Mouse (Mus musculus) liver, embryonic 13.5 days (tissue): ENCODE results near the gene Psg17. TPM values are rescaled to one million over a fixed set of nuclear protein-coding genes. Genes with fewer than 3 reads are reported as not detected.
A peak's percentile ranks its signal among the peaks of the same experiment; 100 is the strongest.
"Not testable (repeated sequence)": the region's sequence is repeated elsewhere in the genome, so short reads cannot be mapped to it uniquely, and the experiment has no call there.

Source experiments
- ATAC-seq: fragments of 200-750 bp; cut with Nextera tagmentation; 2 replicates; pipeline ENCODE4 v1.8.0; 2017; ENCODE audit warnings: low read depth, mild to moderate bottlenecking, moderate number of reproducible peaks, moderate library complexity
- DNase-seq: peaks from one replicate; pipeline ENCODE4 v3.0.0; 2022
- H3K27ac ChIP-seq: fragments of 300-500 bp; sonication (generic); 2 replicates; pipeline ENCODE4 v1.5.1; 2015; ENCODE audit warnings: moderate library complexity, mild to moderate bottlenecking, inconsistent platforms
- H3K27me3 ChIP-seq: fragments of 300-500 bp; sonication (generic); 2 replicates; pipeline ENCODE4 v1.6.1; 2015; ENCODE audit warnings: mild to moderate bottlenecking, inconsistent platforms
- H3K36me3 ChIP-seq: fragments of 300-500 bp; sonication (generic); 2 replicates; pipeline ENCODE4 v1.6.1; 2015; ENCODE audit warnings: mild to moderate bottlenecking, inconsistent platforms
- H3K4me1 ChIP-seq: fragments of 300-500 bp; sonication (generic); replicated peaks from 2 replicates; pipeline ENCODE4 v1.6.1; 2015; ENCODE audit warnings: inconsistent platforms
- H3K4me2 ChIP-seq: fragments of 300-500 bp; sonication (generic); 2 replicates; pipeline ENCODE4 v1.6.1; 2015; ENCODE audit warnings: inconsistent platforms, mild to moderate bottlenecking, moderate library complexity
- H3K4me3 ChIP-seq: fragments of 300-500 bp; sonication (generic); replicated peaks from 2 replicates; pipeline ENCODE4 v1.5.1; 2015; ENCODE audit warnings: mild to moderate bottlenecking, inconsistent platforms
- H3K9ac ChIP-seq: fragments of 300-500 bp; sonication (generic); 2 replicates; pipeline ENCODE4 v1.6.1; 2015; ENCODE audit warnings: mild to moderate bottlenecking, inconsistent platforms
- H3K9me3 ChIP-seq: fragments of 300-500 bp; sonication (generic); replicated peaks from 2 replicates; pipeline ENCODE4 v1.6.1; 2016; ENCODE audit warnings: inconsistent platforms
- WGBS: fragments of 180-500 bp; shearing (Covaris S2); methylation state at CpG from one replicate; pipeline ENCODE4 v1.1.7; 2015; ENCODE audit not compliant: insufficient replicate concordance; 5-methylcytosine and 5-hydroxymethylcytosine counted together
- polyA plus RNA-seq: library from polyadenylated mRNA; unstranded; fragments of >200 nt; fragmentation: Nextera tagmentation; extraction: Ambion mirVana; gene quantifications from 2 replicates; pipeline ENCODE4 v1.2.1, GENCODE M21; 2015

Gene Psg17
- not detected in 2 replicates for polyA plus RNA-seq

GRCm38 (mm10) chr7:18821507-18821906, at the start of gene Psg17:
Gene Psg17 (minus strand): TSS chr7:18821607.
- no peaks in the 10 kb centered on the region for H3K36me3 ChIP-seq
- H3K9ac ChIP-seq = no peak within 1 kb of the TSS
- DNase-seq (no peak), ATAC-seq (no peak)
- H3K27me3 ChIP-seq = no peaks in the 10 kb centered on the region
- no peak within 1 kb of the TSS for H3K4me3 ChIP-seq
- H3K4me1 ChIP-seq = no peaks in the 10 kb centered on the region
- WGBS = 33% methylated on average over 3 of the region's 3 CpGs
- H3K4me2 ChIP-seq = no peak within 1 kb of the TSS
- H3K27ac ChIP-seq = no peak within 1 kb of the TSS
- no peaks in the 10 kb centered on the region for H3K9me3 ChIP-seq

GRCm38 (mm10) chr7:18871031-18871430, 49.6 kb upstream of the Psg17 start, which contains the start of gene Pglyrp1:
Gene Pglyrp1 (plus strand): TSS chr7:18871331.
- ATAC-seq, H3K36me3 ChIP-seq, H3K27me3 ChIP-seq, H3K9ac ChIP-seq, DNase-seq, H3K4me1 ChIP-seq, H3K27ac ChIP-seq, H3K4me2 ChIP-seq, H3K4me3 ChIP-seq, H3K9me3 ChIP-seq: not testable (repeated sequence)
- WGBS = 82% methylated on average over 1 of the region's 8 CpGs

GRCm38 (mm10) chr7:18868491-18868890, 47.1 kb upstream of the Psg17 start:
- H3K27me3 ChIP-seq = peaks cover 8% of the 10 kb centered on the region
- DNase-seq = no peak
- WGBS = 60% methylated on average over 2 of the region's 2 CpGs
- no peaks in the 10 kb centered on the region for H3K9me3 ChIP-seq
- no peak for ATAC-seq
- no peak overlapping the region for H3K4me3 ChIP-seq
- H3K36me3 ChIP-seq = no peaks in the 10 kb centered on the region
- H3K9ac ChIP-seq = no peak overlapping the region
- 0 out of 2 replicates have a peak, but pooled peaks cover 4% of the 10 kb centered on the region for H3K4me1 ChIP-seq
- no peak overlapping the region for H3K4me2 ChIP-seq
- no peak overlapping the region for H3K27ac ChIP-seq

- ATAC-seq (no peak), DNase-seq (no peak)
- Histone ChIP-seq H3K36me3 (no peaks in the 10 kb centered on the region), H3K9me3 (no peaks in the 10 kb centered on the region), H3K4me3 (no peak overlapping the region), H3K9ac (no peak overlapping the region), H3K4me2 (no peak overlapping the region), H3K4me1 (no peaks in the 10 kb centered on the region), H3K27me3 (no peaks in the 10 kb centered on the region), H3K27ac (no peak overlapping the region)
- WGBS = 68% methylated on average over 6 of the region's 6 CpGs
These were observed 41.4 kb upstream of the Psg17 start for GRCm38 (mm10) chr7:18862801-18863200.

GRCm38 (mm10) chr7:18858310-18858916, 37.0 kb upstream of the Psg17 start:
- no peaks in the 10 kb centered on the region for H3K9me3 ChIP-seq
- DNase-seq (no peak), ATAC-seq (no peak)
- no peaks in the 10 kb centered on the region for H3K27me3 ChIP-seq
- H3K9ac ChIP-seq = no peak overlapping the region
- no peaks in the 10 kb centered on the region for H3K36me3 ChIP-seq
- H3K4me2 ChIP-seq = no peak overlapping the region
- H3K4me3 ChIP-seq = no peak overlapping the region
- no peak overlapping the region for H3K27ac ChIP-seq
- no peaks in the 10 kb centered on the region for H3K4me1 ChIP-seq
- 37% methylated on average over 5 of the region's 5 CpGs for WGBS

- Histone ChIP-seq H3K4me1 (no peaks in the 10 kb centered on the region), H3K4me3 (no peak overlapping the region), H3K9ac (no peak overlapping the region), H3K27ac (no peak overlapping the region), H3K4me2 (no peak overlapping the region), H3K9me3 (no peaks in the 10 kb centered on the region), H3K36me3 (no peaks in the 10 kb centered on the region), H3K27me3 (no peaks in the 10 kb centered on the region)
- WGBS = 78% methylated on average over 1 of the region's 1 CpGs
- no peak for DNase-seq
- no peak for ATAC-seq
These were observed 27.0 kb upstream of the Psg17 start for GRCm38 (mm10) chr7:18848395-18848794.

- WGBS = 16% methylated on average over 5 of the region's 5 CpGs
- no peaks in the 10 kb centered on the region for H3K27me3 ChIP-seq
- H3K4me1 ChIP-seq = peaks cover 14% of the 10 kb centered on the region; the same call in 1 of the 2 replicates
- no peak overlapping the region for H3K4me2 ChIP-seq
- ATAC-seq = no peak
- no peak for DNase-seq
- H3K36me3 ChIP-seq = no peaks in the 10 kb centered on the region
- H3K27ac ChIP-seq = no peak overlapping the region
- no peak overlapping the region for H3K9ac ChIP-seq
- no peak overlapping the region for H3K4me3 ChIP-seq
- no peaks in the 10 kb centered on the region for H3K9me3 ChIP-seq
These were observed 23.4 kb upstream of the Psg17 start for GRCm38 (mm10) chr7:18844811-18845210.

GRCm38 (mm10) chr7:18841174-18841567, 19.8 kb upstream of the Psg17 start:
- Histone ChIP-seq H3K27ac (no peak overlapping the region), H3K9me3 (no peaks in the 10 kb centered on the region), H3K27me3 (no peaks in the 10 kb centered on the region), H3K4me2 (peak overlapping the region; percentile 45), H3K36me3 (no peaks in the 10 kb centered on the region), H3K9ac (no peak overlapping the region), H3K4me3 (no peak overlapping the region), H3K4me1 (peaks cover 14% of the 10 kb centered on the region; the same call in 1 of the 2 replicates)
- 35% methylated on average over 1 of the region's 1 CpGs for WGBS
- ATAC-seq = no peak
- no peak for DNase-seq

GRCm38 (mm10) chr7:18840386-18841173, 19.2 kb upstream of the Psg17 start:
- whole genome bisulfite sequencing = 5% methylated on average over 14 of the region's 17 CpGs
- Histone ChIP-seq H3K9me3 (no peaks in the 10 kb centered on the region), H3K9ac (peak overlapping the region; percentile 26; the same call in 1 of the 2 replicates), H3K4me2 (peak overlapping the region; percentile 55), H3K27ac (no peak overlapping the region), H3K27me3 (no peaks in the 10 kb centered on the region), H3K36me3 (no peaks in the 10 kb centered on the region), H3K4me1 (peaks cover 14% of the 10 kb centered on the region; the same call in 1 of the 2 replicates), H3K4me3 (peak overlapping the region; percentile 39)
- DNase-seq = no peak
- peak; percentile 57; the same call in 1 of the 2 replicates for ATAC-seq

GRCm38 (mm10) chr7:18839865-18840264, 18.5 kb upstream of the Psg17 start, which contains the start of gene Mill2:
Gene Mill2 (plus strand): TSS chr7:18839966.
- H3K4me1 ChIP-seq = peaks cover 14% of the 10 kb centered on the region; the same call in 1 of the 2 replicates
- H3K27me3 ChIP-seq = no peaks in the 10 kb centered on the region
- H3K27ac ChIP-seq = no peak within 1 kb of the TSS
- ATAC-seq = no peak
- H3K4me2 ChIP-seq = peak within 1 kb of the TSS; percentile 55
- 13% methylated on average over 3 of the region's 3 CpGs for WGBS
- no peak for DNase-seq
- no peaks in the 10 kb centered on the region for H3K9me3 ChIP-seq
- peak within 1 kb of the TSS; percentile 39 for H3K4me3 ChIP-seq
- no peaks in the 10 kb centered on the region for H3K36me3 ChIP-seq
- H3K9ac ChIP-seq = peak within 1 kb of the TSS; percentile 26; the same call in 1 of the 2 replicates

- Histone ChIP-seq H3K4me1 (no peaks in the 10 kb centered on the region), H3K27ac (no peak overlapping the region), H3K36me3 (no peaks in the 10 kb centered on the region), H3K9me3 (no peaks in the 10 kb centered on the region), H3K4me3 (no peak overlapping the region), H3K9ac (no peak overlapping the region), H3K4me2 (no peak overlapping the region), H3K27me3 (no peaks in the 10 kb centered on the region)
- WGBS = 30% methylated on average over 13 of the region's 13 CpGs
- ATAC-seq (no peak), DNase-seq (no peak)
These were observed 10.9 kb upstream of the Psg17 start for GRCm38 (mm10) chr7:18832298-18832697.
